Mouse (Mus musculus) retina, postnatal 1 day (tissue): Measurements from ENCODE around the gene Hyal4.

Experiments
- DNase-seq: peaks from one replicate; pipeline ENCODE4 v3.0.0-alpha.2; 2012

Gene Hyal4

GRCm38 (mm10) chr6:24748029-24748428, at the start of gene Hyal4:
TSS of gene Hyal4 (plus strand) at chr6:24748329.
- DNase-seq: no peak

GRCm38 (mm10) chr6:24707090-24707489, 41.0 kb upstream of the Hyal4 start:
- no peak for DNase-seq

DNA sequence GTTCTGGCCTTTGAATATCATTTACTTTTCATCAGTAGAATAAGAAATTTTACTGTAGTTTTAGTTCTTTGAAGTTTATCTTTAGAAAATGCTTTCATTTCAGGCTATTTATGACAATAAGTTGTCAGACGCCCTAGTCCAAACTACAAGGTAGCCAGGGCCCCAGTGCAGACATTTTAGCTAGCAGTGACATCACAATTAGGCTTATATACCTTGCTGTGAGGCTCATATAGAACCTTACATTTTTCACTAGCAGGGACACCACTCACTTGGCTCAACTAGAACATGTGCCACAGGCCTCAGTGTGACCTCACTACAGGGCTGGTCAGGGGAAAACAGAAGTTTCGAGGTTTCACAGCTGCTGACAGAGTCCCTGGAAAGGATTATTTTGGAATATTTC, 40.6 kb upstream of the Hyal4 start:
- DNase-seq: no peak

- peak; percentile 65 for DNase-seq
Measured at GRCm38 (mm10) chr6:24721317-24722099, 26.6 kb upstream of the Hyal4 start.

- no peak for DNase-seq
Measured at GRCm38 (mm10) chr6:24728130-24728529, 20.0 kb upstream of the Hyal4 start.

GRCm38 (mm10) chr6:24732945-24733344, 15.2 kb upstream of the Hyal4 start, which contains the start of gene Hyal6:
TSS of gene Hyal6 (plus strand) at chr6:24733245.
- DNase-seq: no peak

GRCm38 (mm10) chr6:24734565-24734964, 13.6 kb upstream of the Hyal4 start:
- DNase-seq: no peak

DNA sequence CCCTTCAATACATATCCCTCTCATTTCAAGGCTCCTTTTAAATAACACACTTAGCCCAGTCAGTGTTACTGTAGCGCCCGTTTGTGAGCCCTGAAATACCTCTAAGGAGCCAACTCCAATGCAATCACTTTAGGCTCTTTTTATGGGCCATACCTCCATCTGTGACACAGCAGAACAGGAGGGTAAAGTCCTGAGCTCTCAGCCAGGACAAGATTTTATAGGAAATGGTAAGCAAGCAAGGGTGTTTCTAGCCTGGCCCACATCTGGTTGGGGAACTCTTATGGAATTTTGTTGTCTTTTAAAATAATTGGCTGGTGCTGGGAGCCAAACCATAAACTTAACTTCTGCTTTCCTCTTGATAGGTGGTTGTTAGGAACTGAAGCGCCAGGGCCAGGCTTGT, 11.2 kb downstream of the Hyal4 start:
- DNase-seq: no peak

DNA sequence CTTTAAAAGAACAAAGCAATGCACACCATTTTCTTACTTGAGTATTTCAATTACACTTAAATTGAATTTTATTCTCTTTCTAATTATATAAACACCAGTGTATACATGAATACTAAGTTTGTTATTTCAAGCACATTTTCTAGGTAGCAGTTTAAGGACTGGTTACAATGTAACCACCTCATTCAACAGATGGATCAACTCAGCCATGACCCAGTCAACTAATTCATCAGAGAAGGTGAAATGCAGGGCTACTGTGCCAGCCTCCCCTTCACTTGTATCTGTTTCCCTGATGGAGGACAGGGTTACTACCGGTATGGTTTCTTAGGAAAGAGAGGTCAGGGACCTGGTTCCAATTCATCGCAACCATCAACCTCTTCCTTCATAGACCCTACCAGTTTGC, 18.1 kb downstream of the Hyal4 start:
- no peak for DNase-seq

- no peak for DNase-seq
Measured at GRCm38 (mm10) chr6:24779182-24779581, 31.1 kb downstream of the Hyal4 start.

- DNase-seq: no peak
Measured at GRCm38 (mm10) chr6:24790888-24791287, 42.8 kb downstream of the Hyal4 start, which contains the start of gene Spam1. TSS of gene Spam1 (plus strand) at chr6:24791188.
